Mouse (Mus musculus) hindbrain, embryonic 14.5 days (tissue): Measurements from ENCODE around the gene Tmem123. TPM values are rescaled to one million over a fixed set of nuclear protein-coding genes. Genes with fewer than 3 reads are reported as not detected.

Experiments
- microRNA-seq: library from miRNA; unstranded; fragments of <30 nt; microRNA quantifications from one replicate; pipeline ENCODE4, GENCODE M21; 2016
- polyA plus RNA-seq: library from polyadenylated mRNA; unstranded; fragments of >200 nt; fragmentation: Nextera tagmentation; extraction: Ambion mirVana; gene quantifications from 2 replicates; pipeline ENCODE4 v1.2.1, GENCODE M21; 2014

Tmem123 gene
- polyA plus RNA-seq, 1 experiment from 2014 or later: 25.6 TPM

Small RNA genes within 50 kb of the gene (microRNA-seq; reads per million reads assigned to microRNA genes)
- 3.9 reads per million, percentile 17 among the genes with 10 or more reads in this experiment for gene Mir5618

Other genes starting within 250 kb of the Tmem123 start
- gene Mmp8, start 205.6 kb upstream of the Tmem123 start, polyA plus RNA-seq: 0.08 and 0.25 TPM in 2 replicates
- not detected in 2 replicates for gene Mmp27, start 192.6 kb upstream of the Tmem123 start, polyA plus RNA-seq
- not detected in 2 replicates for gene Mmp20, start 135.8 kb upstream of the Tmem123 start, polyA plus RNA-seq
- not detected in 2 replicates for gene Mmp7, start 72.0 kb upstream of the Tmem123 start, polyA plus RNA-seq
- 47.7 and 48.9 TPM in 2 replicates for gene Birc2, start 73.0 kb downstream of the Tmem123 start, polyA plus RNA-seq
- 1.7 and 2.7 TPM in 2 replicates for gene Birc3, start 109.1 kb downstream of the Tmem123 start, polyA plus RNA-seq
- 9.5 and 10.1 TPM in 2 replicates for gene Yap1, start 240.6 kb downstream of the Tmem123 start, polyA plus RNA-seq